Mouse (Mus musculus): ENCODE results near the gene Parp1. TPM values are rescaled to one million over a fixed set of nuclear protein-coding genes. Genes with fewer than 3 reads are reported as not detected.

The Parp1 gene
- polyA plus RNA-seq, 1 experiment from 2014 or later = 20.4 TPM

GRCm38 (mm10) chr1:180639416-180640401, 71.0 kb downstream of the Parp1 start:
- no peak for TF ChIP-seq CTCF (IDR thresholded peaks at IDR 0.05; ENCODE audit: low read depth)
- Histone ChIP-seq H3K4me3 (ENCODE audit: low read depth, low read length) (peak overlapping the region; percentile 97; the same call in 1 of the 2 replicates), H3K36me3 (ENCODE audit: control insufficient read depth, insufficient read depth) (no peaks in the 10 kb centered on the region), H3K4me1 (replicated peaks; ENCODE audit: control insufficient read depth, insufficient read depth, low read length) (0 out of 2 replicates have a peak, but pooled peaks cover 6% of the 10 kb centered on the region), H3K4me2 (replicated peaks; ENCODE audit: low read depth) (peak overlapping the region; percentile 97), H3K9ac (ENCODE audit: low read depth, low read length) (no peak overlapping the region), H3K9me3 (ENCODE audit: control insufficient read depth) (no peaks in the 10 kb centered on the region), H3K27me3 (replicated peaks; ENCODE audit: control insufficient read depth, insufficient read depth, low read length) (no peaks in the 10 kb centered on the region), H3K27ac (ENCODE audit: low read depth, low read length) (no peak overlapping the region)
- no peak for ATAC-seq
- 58% methylated on average over 10 of the region's 10 CpGs for whole genome bisulfite sequencing

GRCm38 (mm10) chr1:180640605-180641125, 71.9 kb downstream of the Parp1 start:
- under 1% methylated on average over 53 of the region's 61 CpGs for WGBS
- peak; percentile 53; the same call in 1 of the 2 replicates for ATAC-seq

GRCm38 (mm10) chr1:180641137-180641517, 72.4 kb downstream of the Parp1 start, which contains the start of gene Lin9:
Gene Lin9 (plus strand): TSS chr1:180641150.
- no peak for TF ChIP-seq CTCF (IDR thresholded peaks at IDR 0.05; ENCODE audit: low read depth)

More at GRCm38 (mm10) chr1:180640605-180641125, 71.9 kb downstream of the Parp1 start:
- H3K4me1 ChIP-seq (replicated peaks; ENCODE audit: control insufficient read depth, insufficient read depth, low read length) = 0 out of 2 replicates have a peak, but pooled peaks cover 6% of the 10 kb centered on the region
- no peaks in the 10 kb centered on the region for H3K36me3 ChIP-seq (ENCODE audit: control insufficient read depth, insufficient read depth)
- peak overlapping the region; percentile 97 for H3K4me3 ChIP-seq (ENCODE audit: low read depth, low read length)
- no peaks in the 10 kb centered on the region for H3K27me3 ChIP-seq (replicated peaks; ENCODE audit: control insufficient read depth, insufficient read depth, low read length)
- peak overlapping the region; percentile 97 for H3K4me2 ChIP-seq (replicated peaks; ENCODE audit: low read depth)
- H3K27ac ChIP-seq (ENCODE audit: low read depth, low read length) = peak overlapping the region; percentile 73
- no peak; the same call in 1 of the 2 replicates for TF ChIP-seq CTCF (IDR thresholded peaks at IDR 0.05; ENCODE audit: low read depth)
- H3K9ac ChIP-seq (ENCODE audit: low read depth, low read length) = peak overlapping the region; percentile 95
- no peaks in the 10 kb centered on the region for H3K9me3 ChIP-seq (ENCODE audit: control insufficient read depth)

GRCm38 (mm10) chr1:180641518-180642227, 72.9 kb downstream of the Parp1 start:
- TF ChIP-seq CTCF (IDR thresholded peaks at IDR 0.05; ENCODE audit: low read depth) = no peak
- Histone ChIP-seq H3K4me1 (replicated peaks; ENCODE audit: control insufficient read depth, insufficient read depth, low read length) (0 out of 2 replicates have a peak, but pooled peaks cover 6% of the 10 kb centered on the region), H3K4me2 (replicated peaks; ENCODE audit: low read depth) (peak overlapping the region; percentile 97), H3K9ac (ENCODE audit: low read depth, low read length) (peak overlapping the region; percentile 95), H3K27ac (ENCODE audit: low read depth, low read length) (peak overlapping the region; percentile 73), H3K9me3 (ENCODE audit: control insufficient read depth) (no peaks in the 10 kb centered on the region), H3K36me3 (ENCODE audit: control insufficient read depth, insufficient read depth) (no peaks in the 10 kb centered on the region), H3K27me3 (replicated peaks; ENCODE audit: control insufficient read depth, insufficient read depth, low read length) (no peaks in the 10 kb centered on the region), H3K4me3 (ENCODE audit: low read depth, low read length) (peak overlapping the region; percentile 97)
- 2% methylated on average over 50 of the region's 50 CpGs for WGBS
- peak; percentile 68 for ATAC-seq

More at GRCm38 (mm10) chr1:180641137-180641517, 72.4 kb downstream of the Parp1 start, which contains the start of gene Lin9:
- H3K27me3 ChIP-seq (replicated peaks; ENCODE audit: control insufficient read depth, insufficient read depth, low read length) = no peaks in the 10 kb centered on the region
- H3K9ac ChIP-seq (ENCODE audit: low read depth, low read length) = peak within 1 kb of the TSS; percentile 95
- H3K4me3 ChIP-seq (ENCODE audit: low read depth, low read length) = peak within 1 kb of the TSS; percentile 97
- H3K9me3 ChIP-seq (ENCODE audit: control insufficient read depth) = no peaks in the 10 kb centered on the region
- H3K4me2 ChIP-seq (replicated peaks; ENCODE audit: low read depth) = peak within 1 kb of the TSS; percentile 97
- H3K27ac ChIP-seq (ENCODE audit: low read depth, low read length) = peak within 1 kb of the TSS; percentile 73
- WGBS = under 1% methylated on average over 47 of the region's 47 CpGs
- 0 out of 2 replicates have a peak, but pooled peaks cover 6% of the 10 kb centered on the region for H3K4me1 ChIP-seq (replicated peaks; ENCODE audit: control insufficient read depth, insufficient read depth, low read length)
- ATAC-seq = peak; percentile 85
- no peaks in the 10 kb centered on the region for H3K36me3 ChIP-seq (ENCODE audit: control insufficient read depth, insufficient read depth)

DNA sequence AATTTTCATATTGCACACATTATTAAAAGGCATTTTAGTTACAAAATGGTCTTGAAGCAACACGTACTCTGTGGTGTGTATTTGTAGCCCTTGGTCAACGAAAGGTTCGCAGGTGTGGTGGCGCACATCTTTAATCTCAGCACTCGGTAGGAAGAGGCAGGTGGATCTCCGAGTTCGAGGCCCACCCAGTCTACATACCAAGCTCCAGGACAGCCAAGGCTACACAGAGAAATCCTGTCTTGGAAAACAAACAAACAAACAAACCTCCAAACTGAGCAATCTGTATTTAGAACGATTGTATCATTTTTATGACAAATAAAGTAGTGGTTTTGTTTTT, 73.5 kb downstream of the Parp1 start:
- Histone ChIP-seq H3K27ac (ENCODE audit: low read depth, low read length) (no peak overlapping the region), H3K9ac (ENCODE audit: low read depth, low read length) (peak overlapping the region; percentile 95), H3K27me3 (replicated peaks; ENCODE audit: control insufficient read depth, insufficient read depth, low read length) (no peaks in the 10 kb centered on the region), H3K4me1 (replicated peaks; ENCODE audit: control insufficient read depth, insufficient read depth, low read length) (0 out of 2 replicates have a peak, but pooled peaks cover 6% of the 10 kb centered on the region), H3K9me3 (ENCODE audit: control insufficient read depth) (no peaks in the 10 kb centered on the region), H3K4me3 (ENCODE audit: low read depth, low read length) (peak overlapping the region; percentile 97), H3K36me3 (ENCODE audit: control insufficient read depth, insufficient read depth) (no peaks in the 10 kb centered on the region), H3K4me2 (replicated peaks; ENCODE audit: low read depth) (peak overlapping the region; percentile 97)
- TF ChIP-seq CTCF (IDR thresholded peaks at IDR 0.05; ENCODE audit: low read depth) = no peak
- 63% methylated on average over 8 of the region's 8 CpGs for WGBS
- no peak for ATAC-seq

Small RNA genes lying within 50 kb of the gene (microRNA-seq; reads per million reads assigned to microRNA genes)
- gene Mir6904 = not detected

Other genes starting within 250 kb of the Parp1 start
- 2.3 and 3.4 TPM in 2 replicates for gene Itpkb, start 238.4 kb upstream of the Parp1 start, polyA plus RNA-seq (2015; fragmentation: Nextera tagmentation; extraction: Ambion mirVana)
- gene Stum, start 85.4 kb upstream of the Parp1 start, polyA plus RNA-seq (2015; fragmentation: Nextera tagmentation; extraction: Ambion mirVana) = 2.6 and 2.7 TPM in 2 replicates
- 4.3 and 4.5 TPM in 2 replicates for gene Lin9, start 72.2 kb downstream of the Parp1 start, polyA plus RNA-seq (2015; fragmentation: Nextera tagmentation; extraction: Ambion mirVana)
- gene Mixl1, start 128.1 kb downstream of the Parp1 start, polyA plus RNA-seq (2015; fragmentation: Nextera tagmentation; extraction: Ambion mirVana) = not detected in 2 replicates
- 16.9 and 18.4 TPM in 2 replicates for gene Acbd3, start 157.1 kb downstream of the Parp1 start, polyA plus RNA-seq (2015; fragmentation: Nextera tagmentation; extraction: Ambion mirVana)
- gene H3f3a, start 245.0 kb downstream of the Parp1 start, polyA plus RNA-seq (2015; fragmentation: Nextera tagmentation; extraction: Ambion mirVana) = 1,056 and 1,104 TPM in 2 replicates

Data from intestine, postnatal 0 days (tissue).